Mouse (Mus musculus) heart, postnatal 25 days (tissue): ENCODE results near the gene 4930556J24Rik. TPM values are rescaled to one million over a fixed set of nuclear protein-coding genes. Genes with fewer than 3 reads are reported as not detected.
"Not testable (repeated sequence)": the region's sequence is repeated elsewhere in the genome, so short reads cannot be mapped to it uniquely, and the experiment has no call there.

Experiments
- DNase-seq: peaks from one replicate; pipeline ENCODE4 v3.0.0; 2022; ENCODE audit warnings: low spot score
- intact Hi-C: fragments of 180-260 bp; cut with DNase I; formaldehyde crosslinking; loops from one replicate; pipeline ENCODE4 v1.15.1; 2025
- total RNA-seq, 2 experiments: library from RNA; stranded (reverse); gene quantifications; 2 replicates each; pipeline ENCODE4 v1.2.3; 2021

4930556J24Rik gene
- total RNA-seq, 2 experiments from 2014 or later = not detected

DNA sequence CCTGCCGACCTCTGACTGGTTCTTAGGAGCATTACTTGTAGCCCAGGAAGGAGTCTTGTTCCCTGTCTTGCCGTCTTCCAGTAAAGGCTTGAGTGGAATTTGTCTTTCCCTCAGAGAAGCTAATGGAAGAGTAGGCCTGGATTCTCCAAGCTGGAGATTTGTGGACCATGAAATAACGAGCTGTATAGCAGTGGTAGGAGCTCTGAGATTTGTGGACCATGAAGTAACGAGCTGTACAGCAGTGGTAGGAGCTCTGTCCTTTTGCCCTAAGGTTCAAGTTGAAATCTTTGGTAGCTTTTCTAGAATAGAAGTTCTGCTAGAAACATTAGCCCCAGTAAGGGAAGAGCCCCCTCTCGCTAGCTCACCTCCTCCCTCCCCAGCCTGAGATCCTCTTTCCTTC is 1.8 kb upstream of the 4930556J24Rik start:
- intact Hi-C loops = no loop called here

GRCm38 (mm10) chr11:3974311-3974710 is 2.3 kb downstream of the 4930556J24Rik start:
- intact Hi-C loops = no loop called here
- no peak for DNase-seq

More for the DNA sequence above, 1.8 kb upstream of the 4930556J24Rik start:
- no peak for DNase-seq

- DNase-seq = no peak
- intact Hi-C loops = no loop called here
These were observed 3.5 kb downstream of the 4930556J24Rik start for GRCm38 (mm10) chr11:3973081-3973480.

DNA sequence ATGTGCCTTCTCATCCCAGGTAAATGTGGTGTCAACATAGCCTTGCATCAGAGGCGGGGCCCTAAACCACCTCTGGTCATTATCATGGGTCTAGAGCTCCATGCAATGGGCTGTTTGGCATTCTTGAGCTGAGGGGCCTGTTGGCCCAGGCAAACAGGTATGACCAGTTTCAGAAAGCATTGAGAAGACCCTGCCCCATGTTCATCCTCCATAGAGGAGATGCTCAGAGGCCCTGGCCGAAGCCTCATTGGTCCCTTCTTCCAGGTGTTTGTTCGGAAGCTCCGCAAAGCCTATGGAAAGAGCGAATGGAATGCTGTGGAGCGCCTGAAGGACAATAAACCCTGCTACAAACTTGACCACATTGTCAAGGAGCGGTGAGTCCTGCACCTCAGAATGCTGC is 6.2 kb downstream of the 4930556J24Rik start:
- intact Hi-C loops = no loop called here
- DNase-seq = no peak

- intact Hi-C loops = no loop called here
- no peak for DNase-seq
These were observed 6.7 kb downstream of the 4930556J24Rik start for GRCm38 (mm10) chr11:3969837-3970236.

DNA sequence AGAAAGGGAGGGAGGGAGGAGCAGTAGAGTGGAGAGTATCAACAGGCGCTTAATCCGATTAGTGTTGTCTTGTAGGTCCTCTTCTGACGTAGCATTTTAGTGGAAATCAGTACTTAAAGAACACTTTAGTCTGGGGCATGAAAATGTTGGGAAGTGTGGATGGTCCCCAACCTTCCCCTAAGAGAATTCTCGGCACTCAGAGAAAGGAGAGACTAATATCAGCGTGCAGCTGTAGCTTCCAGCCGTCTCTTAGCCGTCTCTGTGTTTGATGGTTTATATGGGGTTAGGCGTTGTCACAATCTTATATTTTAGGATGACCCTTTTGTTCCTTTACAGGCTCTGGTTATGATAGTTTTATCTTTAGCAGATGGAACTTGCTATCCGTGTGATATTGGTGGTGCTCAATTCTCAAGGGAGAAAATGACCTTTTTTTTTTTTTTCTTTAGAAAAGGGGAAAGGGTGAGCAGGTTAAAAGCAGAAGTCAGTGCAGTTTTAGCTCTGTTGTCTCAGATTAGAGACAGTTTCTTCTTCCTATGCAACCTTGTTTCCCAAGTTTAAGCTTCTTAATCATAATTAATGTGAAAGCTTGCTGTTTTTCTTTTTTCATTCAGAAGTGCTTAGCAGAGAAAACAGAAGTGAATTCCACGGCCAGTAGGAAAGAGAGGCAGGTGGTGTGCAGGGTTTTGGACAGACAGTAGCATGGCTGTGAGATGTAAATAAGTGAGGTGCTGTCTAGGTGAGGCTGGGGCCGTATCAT is 12.0 kb downstream of the 4930556J24Rik start:
- intact Hi-C loops = no loop called here
- DNase-seq = no peak

DNA sequence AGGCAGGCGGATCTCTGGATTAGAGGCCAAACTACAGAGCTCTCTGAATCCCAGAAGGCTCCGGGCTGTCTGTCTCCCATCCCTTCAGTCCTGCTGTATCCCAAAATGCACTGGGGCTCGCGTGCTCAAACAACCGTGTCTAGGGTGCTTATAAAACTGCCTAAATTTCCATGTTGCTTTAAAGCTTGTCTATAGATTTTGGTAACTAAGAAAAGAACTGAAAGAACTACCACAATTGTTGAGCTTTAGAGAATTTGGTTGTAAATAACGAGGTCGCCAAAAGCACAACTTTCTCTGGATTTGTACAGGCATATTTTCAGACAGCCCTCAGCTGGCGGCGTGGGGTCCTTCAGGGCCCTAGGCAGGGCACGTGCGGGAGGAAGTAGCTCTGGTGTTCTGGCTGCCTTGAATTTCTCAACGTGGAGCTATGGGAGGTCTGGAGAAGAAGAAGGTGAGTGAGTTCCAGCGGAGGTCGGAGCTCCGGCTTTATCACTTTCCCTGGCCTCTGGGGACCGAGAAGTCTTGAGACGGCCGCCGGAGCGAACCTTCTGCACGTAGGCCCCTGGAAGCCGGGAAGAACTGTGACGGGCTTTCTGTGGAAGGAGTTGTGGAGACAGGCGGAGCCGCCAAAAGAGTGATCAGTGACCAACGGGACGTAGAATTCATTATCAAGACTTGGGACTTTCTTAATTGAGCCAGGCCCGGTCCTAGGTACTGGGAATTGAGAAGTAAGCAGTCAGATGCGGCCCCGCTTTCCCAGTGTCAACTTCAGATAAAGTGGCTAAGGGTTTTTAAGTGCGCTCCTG is 12.8 kb downstream of the 4930556J24Rik start, which contains the start of gene Pes1:
Pes1 (plus strand) TSS at position 366 of the 806 bp plus-strand sequence.
- intact Hi-C loops = no loop called here
- peak; percentile 61 for DNase-seq

DNA sequence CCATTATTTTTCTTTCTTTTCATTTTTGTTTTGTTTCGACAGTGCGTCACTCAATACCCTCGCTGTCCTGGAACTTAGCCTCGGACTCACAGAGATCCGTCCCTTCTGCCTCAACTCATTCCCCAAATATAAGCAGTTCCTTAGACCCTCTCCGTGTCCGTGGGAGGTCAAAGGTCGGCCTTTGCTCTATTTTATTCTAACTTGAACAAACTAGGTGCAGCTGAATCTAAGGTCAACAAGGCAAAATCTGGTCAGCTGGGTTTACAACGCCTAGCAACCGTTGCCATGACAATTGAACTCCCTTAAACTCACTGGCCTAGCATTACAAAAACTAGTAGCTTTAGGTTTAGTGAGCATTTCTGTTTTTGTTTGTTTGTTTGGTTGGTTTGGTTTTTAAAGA is 13.4 kb downstream of the 4930556J24Rik start:
- DNase-seq = no peak
- intact Hi-C loops = no loop called here

GRCm38 (mm10) chr11:3961761-3962160 is 14.8 kb downstream of the 4930556J24Rik start:
- no peak for DNase-seq
- intact Hi-C loops = no loop called here

- intact Hi-C loops = no loop called here
These were observed 15.7 kb downstream of the 4930556J24Rik start for GRCm38 (mm10) chr11:3960901-3961300.

GRCm38 (mm10) chr11:3955371-3955770 is 21.2 kb downstream of the 4930556J24Rik start:
- DNase-seq, intact Hi-C loops: not testable (repeated sequence)

More at GRCm38 (mm10) chr11:3960901-3961300, 15.7 kb downstream of the 4930556J24Rik start:
- DNase-seq = no peak

DNA sequence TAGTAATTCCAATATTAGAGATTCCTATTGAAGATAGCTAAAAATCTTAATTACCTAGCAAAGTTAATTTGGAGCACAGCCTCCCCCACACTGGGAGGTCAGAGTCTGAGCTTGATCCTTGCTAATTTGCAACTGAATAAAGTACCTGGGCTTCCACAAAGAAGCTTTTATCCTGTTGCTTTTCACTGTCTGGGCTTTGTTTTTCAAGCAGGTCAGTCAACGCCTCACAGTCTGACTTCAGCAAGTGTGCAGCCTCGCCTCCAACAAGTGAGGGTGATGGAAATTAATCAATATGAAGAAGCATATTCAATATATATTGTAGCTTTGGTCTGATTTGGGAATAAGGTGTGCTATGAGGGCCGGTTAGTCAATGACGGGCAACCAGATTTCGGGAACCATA is 21.7 kb downstream of the 4930556J24Rik start:
- intact Hi-C loops, DNase-seq: not testable (repeated sequence)

GRCm38 (mm10) chr11:3946386-3946785 is 30.2 kb downstream of the 4930556J24Rik start:
- intact Hi-C loops = no loop called here
- no peak for DNase-seq

DNA sequence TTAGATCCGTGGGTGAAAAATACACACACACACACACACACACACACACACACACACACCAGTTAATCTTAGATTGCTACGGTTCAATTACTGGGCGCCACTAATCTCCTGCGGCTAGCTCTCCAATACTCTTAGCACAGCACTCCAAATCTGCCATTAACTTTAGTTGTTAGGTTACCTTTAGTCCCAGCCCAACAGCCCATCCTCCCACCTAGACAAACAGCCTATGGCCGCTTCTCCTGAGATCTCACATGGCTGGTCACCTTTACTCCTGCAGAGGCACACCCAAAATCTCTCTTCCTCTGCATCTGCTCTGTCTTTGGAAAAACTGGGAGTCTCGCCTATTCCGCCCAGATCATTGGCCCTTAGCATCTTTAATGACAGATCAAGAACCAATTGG is 35.2 kb downstream of the 4930556J24Rik start:
- intact Hi-C loops = no loop called here

DNA sequence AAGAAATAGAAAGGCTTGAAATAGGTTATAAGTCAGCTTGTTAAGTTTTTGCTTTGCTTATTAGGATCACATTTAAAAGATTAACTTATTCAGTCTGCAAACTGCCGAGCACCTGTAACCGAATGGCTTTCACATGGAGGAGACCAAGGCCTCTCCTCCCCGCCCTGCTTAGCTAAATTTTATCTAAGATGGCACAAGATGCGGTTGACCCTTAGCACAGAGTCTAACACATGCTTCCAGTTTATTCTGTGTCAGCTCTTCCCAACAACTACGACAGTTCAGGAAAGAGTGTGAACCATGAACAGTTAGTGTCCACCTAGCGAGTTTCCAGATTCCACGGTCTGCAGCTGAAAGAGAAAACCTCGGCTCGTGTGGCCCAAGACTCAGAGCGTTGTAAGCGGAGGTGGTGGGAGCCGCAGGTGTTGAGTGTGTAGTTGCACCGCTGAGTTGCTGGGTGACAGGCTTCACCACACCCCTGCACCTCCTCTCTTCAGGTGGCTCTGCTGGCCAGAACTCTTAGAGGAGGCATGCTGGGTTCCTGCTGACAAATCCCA is 39.2 kb downstream of the 4930556J24Rik start:
- DNase-seq = no peak
- intact Hi-C loops = no loop called here

More for the DNA sequence above, 35.2 kb downstream of the 4930556J24Rik start:
- no peak for DNase-seq

DNA sequence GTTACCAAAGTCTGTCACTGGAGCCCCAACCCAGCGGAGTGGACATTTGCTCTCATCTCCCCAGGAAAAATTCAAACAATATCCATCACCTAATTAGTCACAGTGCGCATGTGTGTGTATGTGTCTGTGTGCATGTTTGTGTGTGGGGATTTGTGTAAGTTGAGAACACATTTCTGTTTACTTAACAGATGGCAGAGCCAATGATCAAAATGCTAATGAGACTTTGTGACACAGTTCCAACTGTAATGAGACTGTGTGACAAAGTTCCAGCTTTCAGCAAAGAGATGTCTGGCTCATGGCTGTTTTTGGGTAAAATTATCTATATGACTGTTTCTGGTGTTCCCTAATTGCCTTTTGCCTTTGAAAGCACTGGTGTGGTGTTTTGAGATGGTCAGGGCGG is 40.3 kb downstream of the 4930556J24Rik start:
- intact Hi-C loops = no loop called here
- DNase-seq = no peak

DNA sequence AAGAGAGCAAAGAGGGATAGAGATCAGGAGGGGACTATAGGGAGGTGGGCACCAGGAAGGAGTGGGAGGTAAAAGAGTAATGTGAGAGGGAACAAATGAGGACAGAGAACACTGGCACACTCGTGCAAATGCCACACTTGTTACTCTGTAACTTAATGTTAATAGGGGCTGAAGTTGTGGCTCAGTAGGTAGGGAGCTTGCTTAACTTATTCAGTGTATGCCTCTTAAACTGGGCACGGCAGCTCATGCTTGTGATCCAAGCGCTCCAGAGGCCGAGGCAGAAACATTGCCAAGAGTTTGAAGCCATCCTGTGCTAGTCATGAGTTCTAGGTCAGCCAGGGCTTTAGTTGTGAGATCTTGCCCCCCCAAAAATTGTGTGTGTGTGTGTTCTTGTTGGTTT is 41.4 kb downstream of the 4930556J24Rik start:
- no peak for DNase-seq
- intact Hi-C loops = no loop called here

DNA sequence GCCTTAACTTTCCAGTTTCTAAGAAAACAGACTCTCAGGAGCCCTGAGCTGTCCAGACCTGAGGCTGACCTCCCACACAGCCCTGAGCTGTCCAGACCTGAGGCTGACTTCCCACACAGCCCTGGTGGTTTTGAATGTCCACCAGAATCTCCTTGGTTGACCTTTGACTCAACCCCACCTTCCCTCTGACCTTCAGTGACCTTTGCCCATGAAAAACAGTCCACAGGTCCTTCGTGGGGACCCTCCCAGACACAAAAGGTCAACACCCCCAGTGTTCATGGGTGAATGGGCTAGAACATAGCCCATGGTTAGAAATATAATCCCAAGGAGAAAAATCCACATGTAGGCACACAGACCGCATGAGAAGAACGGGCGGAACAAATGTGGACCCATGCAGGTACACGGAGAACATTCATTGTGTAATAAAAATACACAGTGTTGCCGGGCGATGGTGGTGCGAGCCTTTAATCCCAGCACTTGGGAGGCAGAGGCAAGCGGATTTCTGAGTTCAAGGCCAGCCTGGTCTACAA is 42.8 kb downstream of the 4930556J24Rik start:
- intact Hi-C loops = no loop called here
- no peak for DNase-seq

DNA sequence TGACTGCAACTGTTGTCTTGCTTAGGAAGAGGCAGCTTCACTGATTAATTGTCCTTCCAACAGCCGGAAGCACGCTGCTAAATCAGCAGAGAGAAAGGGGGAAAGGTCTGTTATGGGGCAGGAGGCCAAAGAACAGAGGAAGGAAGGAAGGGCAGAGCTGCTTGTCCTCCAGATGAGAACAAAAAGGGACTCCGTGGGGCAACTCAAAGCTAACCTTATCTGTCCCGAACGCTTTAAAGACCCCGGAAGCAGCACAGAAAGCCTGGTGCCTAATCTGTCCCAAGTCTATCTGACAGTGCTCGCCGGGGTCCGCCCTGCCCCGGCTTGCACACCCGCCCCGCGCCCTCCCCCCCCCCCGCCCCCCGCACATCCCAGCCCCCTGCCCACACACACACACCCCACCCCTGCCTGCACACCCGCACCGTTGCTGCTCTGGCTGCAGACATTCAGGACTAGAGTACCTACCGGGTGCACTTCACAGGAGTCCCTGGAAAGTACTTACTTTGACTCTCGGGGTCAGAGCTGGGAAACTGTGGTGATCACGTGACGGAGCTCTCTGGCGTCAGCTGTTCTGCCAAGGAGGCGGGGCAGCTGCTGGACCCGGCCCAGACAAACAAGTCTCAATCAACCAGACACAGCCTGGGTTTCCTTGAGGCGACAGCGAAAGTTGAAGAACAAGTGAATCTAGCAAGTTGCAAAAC is 44.9 kb downstream of the 4930556J24Rik start, which contains the start of gene Tcn2:
Tcn2 (minus strand) TSS at position 649 of the 701 bp plus-strand sequence.
- intact Hi-C loops = no loop called here

DNA sequence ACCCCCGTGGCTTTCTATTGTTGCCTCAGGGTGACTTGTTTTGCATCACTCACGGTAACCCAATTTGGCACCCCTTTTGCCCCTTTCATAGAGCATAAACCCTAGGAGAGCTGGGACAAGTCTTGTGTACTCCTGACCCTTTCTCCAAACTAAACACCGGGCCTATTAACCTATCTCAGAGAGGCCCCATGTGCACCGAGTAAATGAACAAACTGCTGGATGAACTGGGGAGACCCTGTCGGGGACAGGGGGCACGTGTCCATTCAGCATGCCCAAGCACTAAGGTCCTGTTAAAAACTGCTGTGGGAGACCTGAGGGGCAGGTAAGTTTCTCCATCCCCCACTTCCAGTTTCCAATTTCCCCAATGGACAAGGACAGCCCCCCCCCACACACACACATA is 45.6 kb downstream of the 4930556J24Rik start:
- no peak for DNase-seq
- intact Hi-C loops = no loop called here

More for the DNA sequence above, 44.9 kb downstream of the 4930556J24Rik start, which contains the start of gene Tcn2:
- peak; percentile 83 for DNase-seq
